Mouse (Mus musculus): ENCODE measurements at regions not wholly inside any gene's neighbourhood (a gene's known extent, or its start where the extent isn't known, plus 50 kb on each side); places are given as distances from the start of the nearest gene placed in this dataset.

DNA sequence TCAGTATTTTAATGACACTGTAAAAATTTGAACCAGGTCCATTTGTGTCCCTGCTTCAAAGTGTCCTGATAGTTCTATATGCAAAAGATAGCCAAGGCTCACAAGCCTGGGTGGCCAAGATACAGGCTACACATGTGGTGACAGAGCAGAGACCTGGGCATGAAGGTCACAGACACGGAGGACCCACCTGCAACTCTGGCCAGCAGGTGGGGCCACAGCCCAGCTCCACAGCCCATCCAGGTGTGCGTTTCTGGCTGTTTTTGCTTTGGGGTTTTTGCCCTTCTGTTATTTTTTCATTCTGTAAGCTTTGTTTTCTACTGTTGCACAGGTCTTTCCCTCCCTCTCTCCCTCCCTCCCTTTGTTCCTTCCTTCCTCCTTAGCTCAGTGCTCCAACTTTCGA lies 399.4 kb upstream of the Rora start:
- peak in 1 of 2 experiments; percentile 11 for DNase-seq (ENCODE audit: low spot score in 2 of 2)

DNA sequence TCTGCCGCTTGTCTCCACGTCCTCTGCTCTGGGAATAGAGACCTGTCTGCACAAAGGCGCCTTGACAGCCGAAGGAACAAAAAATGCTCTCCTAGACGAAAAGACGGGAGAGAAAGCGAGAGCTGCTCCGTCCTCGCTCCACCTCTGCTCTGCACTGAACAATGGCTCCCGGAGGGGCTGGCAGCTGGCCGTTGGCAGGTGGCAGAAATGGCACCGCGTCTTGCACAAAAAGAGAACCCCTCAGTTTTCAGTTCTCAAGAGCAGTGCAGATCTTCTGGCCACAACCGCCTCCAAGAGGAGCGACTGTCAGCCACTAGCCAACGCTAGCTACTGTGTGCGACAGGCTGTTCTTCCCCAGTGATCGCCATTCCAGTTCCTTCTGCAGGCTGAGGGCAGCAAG lies 385.0 kb upstream of the Rora start:
- no peak for DNase-seq (ENCODE audit: low spot score in 2 of 2)

DNA sequence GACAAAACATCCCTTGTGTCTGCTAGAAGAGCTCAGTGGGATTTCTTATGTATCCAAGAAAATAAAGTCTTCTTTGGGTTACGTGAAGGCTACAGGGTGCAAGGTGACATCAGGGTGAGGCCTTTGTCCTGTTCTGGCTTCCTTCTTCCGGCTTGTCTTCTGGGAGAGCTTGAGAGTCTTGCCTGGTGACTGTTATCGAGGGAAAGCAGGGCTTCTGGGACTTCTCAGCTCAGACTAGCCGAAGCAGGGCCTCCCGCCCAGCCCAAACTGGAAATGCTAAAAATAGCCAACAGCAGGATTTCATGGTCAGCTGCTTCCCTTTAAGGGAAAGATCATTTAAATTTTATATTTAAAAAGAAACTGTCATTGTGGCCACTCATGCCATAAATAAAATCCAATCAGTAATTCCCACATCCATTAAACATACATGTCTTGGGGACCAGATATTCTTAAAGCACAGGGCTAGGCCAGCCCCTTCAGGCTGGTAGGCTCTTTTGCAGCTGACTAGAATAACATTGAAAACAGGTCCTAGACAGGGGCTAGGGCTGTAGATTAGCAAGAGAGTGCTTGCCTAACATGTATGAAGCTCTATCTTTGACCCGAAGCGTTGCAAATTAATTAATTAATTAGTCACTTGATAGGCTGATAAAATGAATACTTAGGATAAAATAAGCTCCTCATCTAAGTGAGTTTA lies 351.2 kb upstream of the Rora start:
- peak; percentile 72 for DNase-seq (ENCODE audit: low spot score in 2 of 2)

DNA sequence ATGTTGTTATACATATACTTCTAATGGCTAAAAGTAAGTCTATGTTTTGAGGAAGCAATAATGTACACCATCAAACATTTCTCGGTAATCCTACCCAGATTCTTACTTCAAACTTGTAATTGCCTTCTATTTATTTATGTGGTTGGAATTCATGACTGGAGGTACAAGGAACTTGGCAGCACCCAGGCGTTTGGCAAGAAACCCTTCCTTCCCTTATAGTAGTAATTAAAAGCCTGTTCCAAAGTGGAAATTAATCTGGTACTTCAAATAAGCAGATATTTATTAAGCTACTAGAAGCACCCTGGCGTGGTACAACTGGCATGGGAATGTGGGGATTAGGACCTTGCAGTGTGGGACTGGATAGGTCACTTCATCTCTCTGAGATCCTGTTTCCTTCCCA lies 322.9 kb upstream of the Rora start:
- DNase-seq (ENCODE audit: low spot score in 2 of 2) = no peak

DNA sequence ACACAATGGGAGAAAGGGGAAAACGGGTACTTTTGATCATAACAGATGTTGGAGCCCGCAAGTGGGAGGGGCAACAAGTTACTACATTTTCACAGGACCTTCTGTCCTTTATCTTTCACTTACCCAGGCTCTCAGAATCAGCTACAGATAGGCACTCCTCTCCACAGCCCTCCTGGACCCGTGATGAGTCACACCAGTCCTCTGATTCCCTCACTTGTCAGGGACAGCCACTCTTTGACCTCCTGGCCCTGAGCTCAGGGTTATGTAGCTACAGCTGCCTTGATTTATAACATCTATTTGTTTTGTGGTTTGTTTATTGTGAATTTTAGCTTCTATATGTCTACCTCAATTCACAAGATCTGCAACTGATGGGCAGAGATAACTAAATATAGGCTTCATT lies 312.7 kb upstream of the Rora start:
- no peak for DNase-seq (ENCODE audit: low spot score in 2 of 2)

DNA sequence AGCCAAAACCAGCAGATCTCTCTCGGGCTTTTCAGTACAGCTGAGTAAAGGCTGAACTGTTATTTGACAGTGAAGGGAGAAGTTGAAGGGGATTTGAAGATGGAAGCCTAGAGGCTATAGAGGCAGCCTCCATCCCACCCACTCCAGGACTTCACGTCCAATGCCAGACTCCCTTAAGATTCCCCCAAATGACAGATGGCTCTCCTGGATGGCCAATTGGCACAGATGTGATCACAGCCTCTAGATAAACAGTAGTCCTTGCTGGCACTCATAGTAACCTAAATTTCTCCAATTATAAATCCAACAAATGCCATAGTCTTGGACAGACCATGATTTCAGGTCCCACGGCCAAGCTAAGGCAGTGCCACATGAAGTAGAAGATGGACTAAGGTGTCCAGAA lies 312.1 kb upstream of the Rora start:
- no peak for DNase-seq (ENCODE audit: low spot score in 2 of 2)

DNA sequence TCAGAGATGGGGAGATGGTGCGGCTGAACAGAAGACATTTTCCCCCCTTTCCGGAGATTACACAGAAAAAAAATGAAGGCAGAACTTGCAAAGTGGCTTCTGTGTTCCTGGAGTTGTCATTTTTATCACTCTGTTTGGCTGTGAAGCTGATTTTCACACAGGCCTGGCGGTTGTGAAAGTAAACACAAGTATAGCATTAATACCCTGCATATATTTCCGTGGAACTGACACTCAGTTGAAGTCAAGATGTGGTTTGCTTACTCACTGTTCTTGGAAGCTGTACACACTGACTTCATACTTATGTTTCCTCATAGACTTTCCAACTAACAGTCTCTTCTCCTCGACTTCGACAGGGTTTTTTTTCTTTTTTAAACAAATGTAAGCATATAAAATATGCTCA lies 306.2 kb upstream of the Rora start:
- no peak for DNase-seq (ENCODE audit: low spot score in 2 of 2)

DNA sequence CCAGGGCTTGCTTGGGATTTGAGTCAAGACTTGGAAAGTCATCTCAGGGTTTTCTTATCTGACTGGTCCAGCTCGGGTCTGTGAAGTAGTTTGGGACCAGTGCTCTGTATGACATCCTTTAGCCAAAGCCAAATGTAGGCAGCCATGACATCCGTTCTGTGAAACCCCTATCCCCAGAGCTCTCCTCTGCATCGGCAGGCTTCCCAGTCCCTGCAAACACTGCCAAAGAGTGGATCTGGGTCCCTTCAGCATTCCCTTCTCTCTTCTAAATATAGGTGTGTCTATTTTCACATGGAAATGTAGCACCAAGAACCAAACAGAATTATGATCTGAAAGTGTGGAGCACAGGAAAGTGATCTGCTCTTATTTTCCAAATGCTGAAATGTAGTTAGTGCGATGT lies 302.1 kb upstream of the Rora start:
- peak; percentile 9 to 16 for DNase-seq (ENCODE audit: low spot score in 2 of 2)

DNA sequence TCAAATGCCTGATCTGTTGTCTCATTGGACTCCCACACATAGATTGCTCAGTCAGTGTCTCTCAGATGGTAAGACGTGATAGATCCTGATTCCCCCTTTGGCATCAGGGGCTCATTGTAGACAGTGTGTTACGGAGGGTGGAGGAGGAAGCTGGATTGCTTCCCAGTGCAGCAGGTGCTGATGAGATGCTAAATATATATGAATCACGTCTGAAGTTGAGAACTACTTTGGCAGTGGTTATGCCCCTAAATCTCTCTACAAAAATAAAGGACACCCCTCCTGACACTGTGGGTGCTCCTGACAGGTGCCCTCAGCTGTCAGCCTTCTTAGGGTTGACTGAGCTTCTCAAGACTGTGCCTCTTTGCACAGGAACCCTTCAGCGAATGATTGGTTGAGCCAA lies 299.1 kb upstream of the Rora start:
- DNase-seq (ENCODE audit: low spot score in 2 of 2) = no peak

DNA sequence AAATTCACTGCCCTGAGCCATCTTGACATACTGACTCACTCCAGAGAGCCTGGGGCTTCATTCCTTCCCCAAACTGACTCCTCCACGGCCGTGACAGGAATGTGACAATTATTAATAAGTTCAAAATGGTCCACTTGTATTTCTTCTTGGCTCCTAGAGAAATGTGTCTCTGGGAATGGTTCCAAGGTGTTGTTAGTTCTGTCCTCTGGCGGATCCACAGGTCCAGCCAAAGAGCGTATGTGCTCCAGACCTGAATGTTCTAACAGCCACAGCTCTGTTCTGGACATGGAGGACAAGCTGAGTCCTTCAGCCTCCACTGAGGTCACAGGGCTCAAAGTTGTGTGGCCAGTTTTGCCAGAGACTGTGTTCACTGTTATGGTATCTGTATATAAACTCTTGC lies 297.5 kb upstream of the Rora start:
- DNase-seq (ENCODE audit: low spot score in 2 of 2) = peak; percentile 56 to 60

DNA sequence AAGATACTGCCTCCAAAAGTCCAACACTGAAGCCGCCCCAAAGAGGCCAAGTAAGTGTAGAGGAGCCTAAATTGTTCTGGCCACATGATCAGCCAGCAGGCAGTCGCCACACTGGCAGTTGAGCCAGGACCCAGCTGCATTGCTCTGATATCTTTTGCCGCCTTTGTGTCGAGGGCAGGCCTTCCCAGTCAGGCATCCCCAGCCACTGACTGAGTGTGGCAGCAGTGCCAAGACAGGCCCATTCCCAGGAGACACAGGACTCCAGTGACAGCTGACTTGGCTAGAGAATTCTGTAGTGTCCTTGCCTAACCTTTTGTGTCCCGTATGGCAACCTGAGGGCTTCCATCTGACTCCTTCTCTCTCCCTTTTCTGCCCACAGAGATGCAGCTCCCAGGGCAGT lies 296.4 kb upstream of the Rora start:
- peak; percentile 87 to 88 for DNase-seq (ENCODE audit: low spot score in 2 of 2)

DNA sequence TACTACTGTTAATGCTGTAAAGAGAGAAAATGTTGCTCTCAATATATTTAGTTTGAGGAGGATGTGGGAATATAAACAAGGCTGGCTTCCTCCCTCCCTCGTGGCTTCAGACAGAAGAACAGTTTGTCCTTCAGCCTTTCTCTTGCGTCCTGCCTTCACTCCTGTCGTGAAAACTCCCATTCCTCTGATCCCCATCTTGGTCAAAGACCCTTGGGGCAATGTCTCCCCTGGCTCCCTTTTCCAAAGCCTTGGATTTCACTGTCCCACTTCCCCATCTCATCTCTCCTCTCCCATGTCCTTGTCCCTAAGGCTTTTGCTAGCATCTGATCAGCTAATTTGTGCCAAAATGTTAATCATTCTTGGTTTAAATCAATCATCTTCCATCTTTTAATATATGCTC lies 286.6 kb upstream of the Rora start:
- DNase-seq (ENCODE audit: low spot score in 2 of 2) = no peak

DNA sequence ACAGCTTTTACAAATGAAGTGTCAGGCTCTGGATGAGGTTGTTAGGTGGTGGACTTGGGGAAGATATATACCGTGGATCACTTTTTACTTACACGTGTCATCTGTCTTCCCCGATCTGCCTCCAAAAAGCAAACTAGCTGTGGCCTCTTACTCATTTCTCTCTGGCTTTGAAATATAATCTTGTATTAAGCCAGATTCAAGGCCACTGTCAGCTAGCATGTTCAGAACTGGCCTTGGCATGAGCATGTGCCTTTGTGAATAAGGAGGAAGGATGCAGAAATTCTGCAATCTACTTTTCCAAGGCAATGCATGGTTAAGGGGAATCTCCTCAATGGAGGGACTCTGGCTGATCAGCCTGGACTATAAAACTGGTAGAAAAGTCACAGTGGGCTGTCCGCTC lies 286.0 kb upstream of the Rora start:
- no peak for DNase-seq (ENCODE audit: low spot score in 2 of 2)

DNA sequence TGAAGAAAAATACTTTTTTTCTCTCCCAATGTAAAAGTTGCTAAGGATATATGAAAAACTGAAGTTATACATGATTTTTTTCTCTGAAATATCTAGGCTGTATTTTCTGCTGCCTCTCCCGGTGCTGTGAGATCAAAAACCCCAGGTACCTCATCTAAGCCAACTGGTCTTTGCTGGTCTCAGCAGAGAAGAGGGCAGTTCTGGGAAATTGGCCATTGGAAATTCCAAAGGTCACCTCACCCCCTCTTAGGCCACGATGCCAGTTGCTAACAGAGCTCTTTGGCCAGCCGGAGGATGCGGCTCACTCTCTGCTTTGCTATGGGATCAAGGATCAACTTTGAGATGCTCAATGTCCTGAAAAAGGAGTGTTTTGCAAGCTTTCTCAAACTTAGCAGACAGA lies 280.9 kb upstream of the Rora start:
- DNase-seq (ENCODE audit: low spot score in 2 of 2) = no peak

DNA sequence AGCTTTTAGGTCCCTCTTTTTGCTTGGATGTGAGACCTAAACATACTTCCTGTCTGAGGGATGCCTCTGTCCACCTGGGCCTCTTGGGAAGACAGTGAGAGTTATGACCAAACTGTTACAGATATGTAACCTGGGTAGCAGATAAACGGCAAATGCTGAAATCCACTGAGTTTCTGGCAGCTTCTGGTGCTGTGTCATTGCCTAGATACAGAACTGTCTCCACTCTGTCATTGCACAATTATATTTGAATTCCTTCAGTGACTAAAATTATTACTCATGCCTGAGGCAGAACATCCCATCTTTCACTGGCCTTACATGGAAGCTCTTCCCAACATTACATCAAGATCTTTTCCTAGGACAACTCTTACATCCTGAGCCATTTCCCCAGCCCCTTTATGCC lies 277.4 kb upstream of the Rora start:
- DNase-seq (ENCODE audit: low spot score in 2 of 2) = no peak

DNA sequence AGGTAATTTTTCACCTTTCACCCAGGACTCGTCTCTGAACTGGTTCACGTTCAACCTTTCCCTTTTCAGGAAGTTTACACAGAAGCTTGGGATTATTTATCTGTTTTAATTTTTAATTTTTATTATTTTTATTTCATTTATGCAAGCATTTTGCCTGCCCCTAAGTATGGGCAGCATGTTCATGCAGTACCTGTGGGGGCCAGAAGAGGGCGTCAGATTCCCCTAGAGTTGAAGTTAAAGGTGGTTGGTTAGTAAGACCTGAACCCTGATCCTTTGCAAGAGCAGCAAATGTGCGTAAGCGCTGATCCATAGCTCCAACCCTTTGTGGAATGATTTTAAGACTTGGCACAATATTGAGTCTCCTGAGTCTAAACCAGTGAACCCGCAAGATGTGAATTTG lies 271.7 kb upstream of the Rora start:
- DNase-seq (ENCODE audit: low spot score in 2 of 2) = no peak

DNA sequence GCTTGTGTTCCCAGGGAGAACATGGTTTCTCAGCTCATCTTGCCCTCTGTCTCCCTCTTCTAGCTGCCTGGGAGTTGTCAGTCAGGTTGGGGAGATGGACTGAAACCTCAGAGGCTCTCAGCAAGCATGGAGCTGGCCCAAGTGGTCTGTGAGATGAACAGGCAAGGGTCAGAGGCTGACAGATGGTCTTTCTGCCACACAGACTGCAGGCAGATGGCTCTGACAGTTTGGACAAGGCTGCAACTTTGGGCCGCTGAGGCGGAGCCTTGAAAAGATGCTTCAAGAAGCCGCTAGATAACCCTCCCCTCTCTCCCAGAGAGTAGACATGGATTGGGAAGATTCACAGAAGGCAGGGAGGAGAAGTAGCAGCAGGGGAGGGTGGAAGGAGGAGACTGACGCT lies 252.7 kb upstream of the Rora start:
- no peak for DNase-seq (ENCODE audit: low spot score in 2 of 2)

DNA sequence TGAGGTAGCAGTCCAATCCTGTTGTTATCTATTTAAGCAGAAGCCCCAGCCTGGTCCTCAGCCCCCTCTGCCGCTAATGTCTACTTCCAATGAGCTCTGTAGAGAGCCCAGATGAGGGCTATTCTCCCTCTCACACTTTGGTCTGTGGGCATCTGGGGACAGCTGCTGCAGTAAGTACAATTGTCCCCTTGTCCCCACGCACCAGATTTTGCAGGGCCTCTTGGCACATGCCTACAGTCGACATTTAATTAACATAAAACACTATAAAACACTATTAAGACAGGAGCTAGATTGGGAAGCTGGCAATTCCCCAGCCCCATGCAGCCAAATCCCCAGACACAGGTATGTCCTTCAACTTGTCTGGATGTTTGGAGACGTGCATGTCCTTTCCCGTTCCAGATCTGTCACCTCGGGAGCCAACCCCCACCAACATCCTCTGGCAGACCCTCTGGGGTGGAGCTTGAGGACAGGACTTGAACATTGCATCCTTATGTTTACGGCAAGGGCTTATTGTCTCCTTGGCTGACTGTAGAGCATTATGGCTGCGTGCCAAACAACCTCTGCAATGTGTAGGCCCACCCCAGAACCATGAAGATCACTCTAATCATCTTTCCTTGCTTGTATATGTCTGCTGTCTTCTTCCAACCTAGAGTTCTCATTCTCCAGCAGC lies 251.3 kb upstream of the Rora start:
- peak; percentile 13 to 19 for DNase-seq (ENCODE audit: low spot score in 2 of 2)

DNA sequence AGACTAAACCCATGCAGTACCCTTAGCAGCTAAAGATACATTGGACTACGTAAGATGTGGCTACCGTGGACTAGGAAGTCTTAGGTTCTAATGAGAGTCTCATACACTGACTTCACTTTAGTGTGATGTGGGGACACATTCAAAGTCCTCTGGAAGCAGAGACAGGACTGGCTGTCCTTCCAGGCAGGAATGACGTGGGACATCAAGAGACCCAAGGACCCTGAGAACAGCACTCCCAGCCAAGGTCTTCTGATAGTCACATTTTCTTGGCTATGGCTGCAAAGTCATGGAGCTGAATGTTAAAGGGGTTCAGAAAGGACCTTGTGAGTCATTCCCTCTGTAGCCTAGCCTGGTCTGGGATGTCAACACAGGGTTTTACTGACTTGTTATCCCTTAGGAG lies 250.6 kb upstream of the Rora start:
- peak; percentile 64 to 78 for DNase-seq (ENCODE audit: low spot score in 2 of 2)

DNA sequence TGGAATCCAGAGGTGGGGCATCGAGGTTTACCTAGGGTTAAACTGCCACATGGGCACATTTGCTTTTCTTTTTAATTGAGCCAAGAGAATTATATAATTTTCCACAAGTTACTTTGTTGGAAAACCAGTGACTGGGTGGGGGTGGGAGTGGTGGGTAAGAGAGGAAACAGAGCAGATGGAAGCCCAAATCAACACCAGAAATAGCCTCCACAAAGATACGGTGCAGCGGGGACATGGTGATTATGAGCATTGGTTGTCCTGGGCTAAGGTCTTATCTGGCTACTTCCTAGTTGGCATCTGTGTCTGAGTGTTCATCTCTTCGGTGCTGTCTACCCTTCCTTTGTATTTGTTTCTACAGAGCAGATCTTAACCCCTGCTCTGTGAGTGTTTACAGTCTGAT lies 250.1 kb upstream of the Rora start:
- DNase-seq (ENCODE audit: low spot score in 2 of 2) = peak; percentile 7 to 21

DNA sequence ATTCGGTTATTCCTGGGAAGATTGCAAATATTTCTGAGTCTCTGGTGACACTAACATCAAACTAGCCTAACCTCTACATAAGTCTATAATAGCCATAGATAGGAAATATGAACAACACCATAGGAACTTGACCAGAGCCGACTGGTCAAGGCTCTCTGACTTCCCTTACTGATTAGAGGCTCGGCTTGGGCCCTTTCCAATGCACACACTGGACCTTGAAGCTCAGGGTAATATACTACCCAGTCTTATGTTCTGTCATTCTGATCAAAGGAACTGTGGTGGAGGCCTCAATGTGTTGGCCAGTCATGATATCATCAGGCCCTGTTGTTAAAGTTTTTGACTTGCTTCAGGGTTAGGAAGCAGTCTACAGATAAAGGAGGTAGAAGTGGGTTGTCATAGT lies 243.8 kb upstream of the Rora start:
- DNase-seq (ENCODE audit: low spot score in 2 of 2) = no peak

DNA sequence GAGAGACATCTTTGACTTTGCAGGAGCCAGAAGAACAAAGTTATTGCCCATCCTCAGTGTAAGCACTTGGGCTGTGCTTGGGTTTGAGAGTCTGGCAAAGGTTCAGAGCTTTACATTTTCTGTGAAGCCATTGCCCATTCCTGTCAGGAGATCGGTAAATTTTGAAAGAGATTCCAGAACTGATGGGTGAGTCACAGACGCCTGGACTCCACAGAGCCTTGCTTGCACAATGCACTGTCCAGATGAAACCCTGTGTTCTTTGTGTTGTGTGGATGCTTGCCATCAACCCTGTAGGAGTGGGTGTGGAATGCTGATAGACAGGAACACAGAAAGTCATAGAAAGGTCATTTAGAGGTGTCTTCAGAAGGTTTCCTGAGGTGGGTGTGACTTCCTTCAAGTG lies 227.3 kb upstream of the Rora start:
- no peak for DNase-seq (ENCODE audit: low spot score in 2 of 2)

DNA sequence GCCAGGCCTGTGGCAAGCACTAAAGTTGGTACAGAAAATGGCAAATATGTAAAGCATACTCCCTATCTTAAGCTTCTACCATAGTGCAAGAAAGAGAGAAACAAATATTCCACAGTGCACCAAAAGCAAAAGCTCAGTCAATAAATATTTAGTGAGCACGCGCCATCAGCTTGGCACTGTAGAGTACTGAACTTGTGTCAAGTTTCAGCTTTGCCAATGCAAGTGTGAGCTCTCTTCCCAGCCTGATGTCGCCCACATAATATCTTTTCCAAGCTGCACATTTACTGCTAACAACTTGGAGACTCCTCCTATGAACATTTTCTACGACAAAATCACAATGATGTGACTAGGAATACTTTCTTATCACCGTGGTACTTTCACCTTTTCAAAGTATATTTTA lies 190.8 kb upstream of the Rora start:
- DNase-seq (ENCODE audit: low spot score in 2 of 2) = no peak

Measured in heart, adult 9 months (tissue).